Mouse (Mus musculus) C2C12 (cell line): ENCODE results near the gene Utrn. TPM values are rescaled to one million over a fixed set of nuclear protein-coding genes. Genes with fewer than 3 reads are reported as not detected.

Experiments used
- H3K27me3 ChIP-seq: one replicate; pipeline ENCODE4 v1.6.1; 2011; ENCODE audit not compliant: control insufficient read depth, insufficient read depth, insufficient read length
- H3K36me3 ChIP-seq: one replicate; pipeline ENCODE4 v1.6.1; 2011; ENCODE audit not compliant: control insufficient read depth, insufficient read depth
- H3K4me3 ChIP-seq: one replicate; pipeline ENCODE4 v1.5.1; 2011; ENCODE audit warnings: mild to moderate bottlenecking, control low read depth; ENCODE audit not compliant: poor library complexity, insufficient read depth, severe bottlenecking
- H3K79me2 ChIP-seq: one replicate; pipeline ENCODE4 v1.6.1; 2011; ENCODE audit not compliant: control insufficient read depth, insufficient read depth
- H3K79me3 ChIP-seq: one replicate; pipeline ENCODE4 v1.6.1; 2011; ENCODE audit warnings: low read depth, control low read depth
- H3ac ChIP-seq: one replicate; pipeline ENCODE3; 2011; ENCODE audit warnings: low read depth; ENCODE audit not compliant: control insufficient read depth, insufficient read length
- CEBPB ChIP-seq: IDR thresholded peaks from one replicate; pipeline ENCODE4 v1.6.1; 2011; ENCODE audit warnings: low read depth, mild to moderate bottlenecking, control low read depth, moderate library complexity
- CTCF ChIP-seq: IDR thresholded peaks from one replicate; pipeline ENCODE4 v1.5.1; 2011; ENCODE audit not compliant: control insufficient read depth, insufficient read depth, insufficient read length
- FOSL1 ChIP-seq: IDR thresholded peaks from one replicate; pipeline ENCODE4 v1.8.0; 2011; ENCODE audit warnings: mild to moderate bottlenecking, low read length; ENCODE audit not compliant: poor library complexity, insufficient read depth, severe bottlenecking
- MAX ChIP-seq: IDR thresholded peaks from one replicate; pipeline ENCODE4 v1.6.1; 2011; ENCODE audit warnings: mild to moderate bottlenecking, control low read depth
- MYOD1 ChIP-seq: IDR thresholded peaks from one replicate; pipeline ENCODE4 v1.6.1; 2011; ENCODE audit warnings: low read depth; ENCODE audit not compliant: control insufficient read depth, insufficient read length
- MYOG ChIP-seq: IDR thresholded peaks from one replicate; pipeline ENCODE4 v1.6.1; 2011; ENCODE audit not compliant: control insufficient read depth, insufficient read length; ENCODE audit errors: extremely low read depth
- USF1 ChIP-seq: IDR thresholded peaks from one replicate; pipeline ENCODE4 v1.6.1; 2011; ENCODE audit warnings: low read depth, mild to moderate bottlenecking, control low read depth, moderate library complexity
- polyA plus RNA-seq: library from polyadenylated mRNA; unstranded; fragments of >200 nt; fragmentation: generic; extraction: Trizol; gene quantifications from one replicate; pipeline ENCODE4 v1.2.1, GENCODE M21; 2012; ENCODE audit warnings: missing spikeins

Gene Utrn
- polyA plus RNA-seq, 1 experiment, result 10.5 TPM

DNA sequence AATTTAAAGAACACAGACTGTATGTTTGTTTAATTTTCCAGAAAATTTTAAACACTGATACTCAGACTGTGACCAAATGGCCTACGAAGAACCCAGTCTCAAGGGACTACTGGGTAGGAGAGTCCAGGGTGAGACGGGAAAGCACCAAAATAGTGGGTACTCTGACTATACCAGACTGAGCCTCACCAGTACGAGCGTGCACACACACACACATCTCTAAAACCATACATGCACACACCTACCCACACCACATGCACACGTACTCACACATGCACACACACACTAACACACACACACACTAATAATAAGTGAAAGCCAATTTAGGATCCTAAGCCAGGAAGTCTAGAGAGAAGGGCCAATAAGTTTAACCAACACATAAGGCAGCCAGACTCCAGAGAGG lies 381.0 kb downstream of the Utrn start:
- no peaks in the 10 kb centered on the region for H3K27me3 ChIP-seq
- no peaks in the 10 kb centered on the region for H3K79me3 ChIP-seq
- no peak overlapping the region for H3K4me3 ChIP-seq
- no peak overlapping the region for H3ac ChIP-seq
- H3K79me2 ChIP-seq, result no peaks in the 10 kb centered on the region
- no peaks in the 10 kb centered on the region for H3K36me3 ChIP-seq
- TF ChIP-seq CEBPB (no peak), CTCF (no peak), MAX (no peak), MYOD1 (no peak), USF1 (no peak), MYOG (no peak), FOSL1 (no peak)

- Histone ChIP-seq H3ac (no peak overlapping the region), H3K4me3 (no peak overlapping the region), H3K79me3 (no peaks in the 10 kb centered on the region), H3K27me3 (no peaks in the 10 kb centered on the region), H3K36me3 (peaks cover 13% of the 10 kb centered on the region), H3K79me2 (no peaks in the 10 kb centered on the region)
- no peak for TF ChIP-seq MYOD1
- TF ChIP-seq MYOG, result no peak
- no peak for TF ChIP-seq FOSL1
- TF ChIP-seq CEBPB, result no peak
- TF ChIP-seq MAX, result no peak
- no peak for TF ChIP-seq USF1
- no peak for TF ChIP-seq CTCF
Observed at GRCm38 (mm10) chr10:12483494-12483893, 385.7 kb downstream of the Utrn start.

DNA sequence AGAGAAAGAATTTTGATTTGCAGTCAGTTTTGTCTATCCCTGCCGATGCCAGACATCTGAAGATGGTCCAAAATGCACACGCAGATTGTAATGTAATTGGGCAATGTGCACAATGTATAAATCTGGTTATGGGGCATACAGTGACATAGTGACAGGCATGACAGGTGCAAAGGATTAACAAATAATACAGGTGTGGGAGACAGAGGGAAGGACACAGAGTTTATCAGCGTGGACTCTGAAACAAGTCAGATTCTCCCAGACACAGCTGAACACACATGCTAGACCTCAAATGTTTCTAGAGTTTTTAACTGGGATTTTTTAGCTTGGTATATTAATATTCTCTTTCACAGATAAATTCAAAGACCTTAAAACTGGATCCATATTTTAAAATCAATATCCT lies 386.2 kb downstream of the Utrn start:
- Histone ChIP-seq H3K36me3 (peaks cover 16% of the 10 kb centered on the region), H3K79me3 (no peaks in the 10 kb centered on the region), H3K4me3 (no peak overlapping the region), H3ac (no peak overlapping the region), H3K79me2 (no peaks in the 10 kb centered on the region), H3K27me3 (no peaks in the 10 kb centered on the region)
- TF ChIP-seq CEBPB (no peak), MAX (no peak), MYOD1 (no peak), MYOG (no peak), CTCF (no peak), FOSL1 (no peak), USF1 (no peak)

DNA sequence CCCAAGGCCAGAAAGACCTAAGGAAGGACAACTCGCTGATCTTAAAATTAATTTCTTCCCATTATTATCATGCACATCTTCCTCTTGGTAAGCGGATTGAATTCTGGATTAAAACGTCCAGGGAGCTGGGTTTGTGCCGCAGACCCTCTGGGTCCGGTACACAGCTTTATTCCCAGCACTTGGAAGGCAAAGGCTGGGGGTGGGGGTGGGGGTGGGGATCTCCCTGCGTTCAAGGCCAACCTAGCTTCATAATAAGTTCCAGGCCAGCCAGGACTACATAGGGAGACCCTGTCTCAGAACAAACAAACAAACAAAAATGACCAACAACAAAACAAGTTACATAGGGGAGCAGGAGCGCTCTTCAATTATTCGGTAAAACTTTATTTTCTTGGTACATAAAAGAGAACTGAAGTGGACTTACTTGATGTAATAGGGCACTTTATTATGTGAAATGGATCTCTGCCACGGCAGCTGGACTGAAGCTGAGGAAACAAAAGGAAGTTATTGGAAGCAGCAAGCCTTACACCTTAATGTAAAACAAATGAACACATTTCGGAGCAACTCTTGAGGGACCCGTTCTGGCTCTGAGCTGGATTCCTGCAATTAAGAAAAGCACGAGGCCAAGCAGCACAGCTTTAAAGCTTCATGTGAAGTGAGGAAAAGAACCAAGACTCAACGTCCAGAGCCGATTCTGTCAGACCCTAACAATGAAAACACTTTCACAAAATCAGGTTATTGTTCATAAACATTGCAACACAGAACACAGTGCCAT lies 394.1 kb downstream of the Utrn start:
- no peaks in the 10 kb centered on the region for H3K79me2 ChIP-seq
- no peak overlapping the region for H3K4me3 ChIP-seq
- H3K79me3 ChIP-seq, result no peaks in the 10 kb centered on the region
- no peaks in the 10 kb centered on the region for H3K27me3 ChIP-seq
- TF ChIP-seq MYOG, result no peak
- no peak for TF ChIP-seq MAX
- TF ChIP-seq FOSL1, result no peak
- TF ChIP-seq CTCF, result no peak
- no peak for TF ChIP-seq USF1
- no peak for TF ChIP-seq CEBPB
- TF ChIP-seq MYOD1, result no peak
- peaks cover 20% of the 10 kb centered on the region for H3K36me3 ChIP-seq
- no peak overlapping the region for H3ac ChIP-seq

DNA sequence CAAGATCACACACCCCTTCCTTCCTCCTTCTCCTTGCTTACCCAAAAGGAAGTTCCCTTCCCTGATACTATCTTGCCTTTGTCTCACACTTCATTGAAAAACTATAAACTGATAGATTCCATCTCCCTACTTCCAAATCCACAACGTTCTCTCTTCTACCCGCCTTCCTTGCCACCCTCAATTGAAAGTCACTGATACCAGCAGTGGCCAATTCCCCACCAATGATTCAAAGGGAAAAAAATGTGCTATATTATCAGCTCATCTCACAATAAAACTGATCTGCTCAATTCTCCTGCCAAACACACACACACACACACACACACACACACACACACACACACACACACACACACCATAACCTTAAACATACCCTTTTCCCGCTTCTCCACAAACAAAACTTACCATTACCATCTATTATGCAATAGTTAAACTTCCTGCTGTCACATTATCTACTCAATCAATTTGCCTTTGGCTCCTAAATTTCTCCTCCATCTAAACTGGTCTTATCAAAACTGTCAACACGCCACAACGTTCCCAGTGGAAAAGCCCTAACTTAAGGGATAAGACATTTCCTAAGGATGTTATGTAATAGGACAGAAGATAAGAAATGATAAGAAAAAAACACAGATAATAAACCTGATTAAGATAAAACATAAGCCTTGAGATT lies 399.6 kb downstream of the Utrn start:
- Histone ChIP-seq H3ac (no peak overlapping the region), H3K4me3 (no peak overlapping the region), H3K79me2 (no peaks in the 10 kb centered on the region), H3K36me3 (peaks cover 9% of the 10 kb centered on the region), H3K27me3 (no peaks in the 10 kb centered on the region), H3K79me3 (no peaks in the 10 kb centered on the region)
- TF ChIP-seq MYOG (no peak), USF1 (no peak), MYOD1 (no peak), FOSL1 (no peak), MAX (no peak), CEBPB (no peak), CTCF (no peak)

DNA sequence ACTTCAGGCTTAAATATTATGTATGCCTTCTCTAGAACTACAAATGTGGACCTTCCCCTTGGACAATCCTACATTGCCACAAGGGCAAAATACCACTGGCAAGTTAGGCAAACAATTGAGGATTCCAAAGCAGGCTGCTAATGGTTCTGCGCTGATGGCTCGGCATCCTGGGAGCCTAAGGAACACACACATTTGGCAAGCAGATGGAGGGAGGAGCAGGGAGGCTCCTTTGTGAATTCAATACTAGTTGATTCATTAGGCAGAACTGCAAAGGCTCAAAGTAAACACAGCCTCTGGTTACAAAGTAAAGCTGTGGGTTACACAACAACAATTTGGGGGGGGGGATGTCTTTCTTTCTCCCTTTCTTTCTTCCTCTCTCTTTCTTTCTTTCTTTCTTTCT lies 401.6 kb downstream of the Utrn start:
- Histone ChIP-seq H3K4me3 (no peak overlapping the region), H3ac (no peak overlapping the region), H3K27me3 (no peaks in the 10 kb centered on the region), H3K79me2 (no peaks in the 10 kb centered on the region), H3K36me3 (peaks cover 12% of the 10 kb centered on the region), H3K79me3 (no peaks in the 10 kb centered on the region)
- TF ChIP-seq FOSL1, result no peak
- no peak for TF ChIP-seq CTCF
- no peak for TF ChIP-seq MAX
- TF ChIP-seq MYOG, result no peak
- TF ChIP-seq MYOD1, result no peak
- no peak for TF ChIP-seq CEBPB
- no peak for TF ChIP-seq USF1
